Mouse (Mus musculus): ENCODE measurements at regions not wholly inside any gene's neighbourhood (a gene's known extent, or its start where the extent isn't known, plus 50 kb on each side); places are given as distances from the start of the nearest gene placed in this dataset.

DNA sequence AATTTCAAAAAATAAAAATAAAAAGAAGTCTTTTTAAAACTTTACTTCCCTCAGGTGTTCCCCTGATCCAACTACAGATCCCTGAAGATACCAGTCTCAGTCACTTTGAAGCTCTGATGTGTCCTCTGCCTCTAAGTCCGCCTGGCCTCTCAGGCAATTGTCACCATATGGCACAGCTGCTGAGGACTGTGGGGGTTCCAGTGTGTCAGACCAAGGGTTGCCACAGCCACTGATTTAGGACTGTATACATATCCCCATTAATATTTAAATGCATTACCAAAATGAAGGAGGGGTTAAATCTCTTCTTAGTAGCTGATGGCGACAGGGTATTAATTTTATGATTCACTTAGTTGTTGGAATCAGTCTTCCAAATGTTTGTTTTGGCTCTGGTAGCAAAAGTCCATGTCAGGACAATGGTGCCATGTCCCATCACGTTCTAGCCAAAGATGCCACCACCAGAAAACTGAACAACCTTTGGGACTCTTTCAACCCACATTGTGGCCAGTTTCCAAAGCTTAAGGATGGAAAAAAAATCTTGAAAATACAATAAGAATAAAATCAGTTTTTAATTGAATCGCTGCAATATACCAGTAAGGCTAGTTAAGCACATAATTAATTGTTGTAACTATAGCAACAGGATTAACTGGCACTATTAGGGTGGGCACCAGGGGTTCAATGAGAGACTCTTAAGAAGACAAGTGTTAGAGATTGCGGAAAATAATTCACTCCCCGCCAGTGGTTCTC is 62.5 kb downstream of the Arrdc4 start:
- no peak for DNase-seq (ENCODE audit: low read depth in 2 of 2, low spot score in 2 of 2)

GRCm38 (mm10) chr7:68682929-68683643 is 66.0 kb downstream of the Arrdc4 start:
- DNase-seq (ENCODE audit: low read depth in 2 of 2, low spot score in 2 of 2): no peak

DNA sequence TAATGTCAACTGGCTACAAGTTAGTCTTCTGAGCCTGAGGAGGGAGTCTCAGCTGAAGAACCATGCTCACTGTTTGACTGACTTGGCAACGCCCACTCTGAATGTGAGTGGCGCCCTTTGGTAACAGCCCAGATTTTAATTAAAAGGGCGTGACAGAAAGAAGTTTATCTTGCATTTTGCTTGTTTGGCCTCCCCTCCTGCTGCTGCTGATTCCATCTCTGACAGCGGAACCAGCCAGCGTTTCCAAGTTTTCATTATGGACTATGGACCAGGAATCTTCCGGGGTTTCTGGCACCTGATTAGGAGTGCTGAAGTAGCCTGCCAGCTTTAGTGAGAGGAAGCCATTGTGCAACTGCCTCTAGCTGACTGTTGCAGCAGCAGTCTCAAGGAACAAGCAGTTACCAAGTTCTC is 66.7 kb downstream of the Arrdc4 start:
- DNase-seq (ENCODE audit: low read depth in 2 of 2, low spot score in 2 of 2): no peak

DNA sequence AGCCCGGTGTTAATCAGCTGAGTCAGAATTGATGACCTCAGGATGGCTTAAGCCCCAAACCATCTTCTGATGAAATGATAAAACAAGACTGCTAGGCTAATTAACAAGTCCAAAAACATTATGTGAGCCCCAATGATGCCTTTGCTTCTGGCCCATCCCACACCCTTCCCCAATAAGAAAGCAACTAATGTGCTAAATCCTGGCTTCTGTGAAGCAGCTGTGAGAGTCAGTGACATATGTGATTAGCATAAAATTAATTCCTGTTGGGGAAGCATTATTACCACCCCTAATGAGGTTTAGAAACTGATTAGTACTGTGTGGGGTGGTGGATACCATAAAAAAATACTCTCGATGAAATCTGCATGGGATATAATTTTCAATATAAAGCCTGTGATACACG is 69.3 kb downstream of the Arrdc4 start:
- no peak for DNase-seq (ENCODE audit: low read depth in 2 of 2, low spot score in 2 of 2)

DNA sequence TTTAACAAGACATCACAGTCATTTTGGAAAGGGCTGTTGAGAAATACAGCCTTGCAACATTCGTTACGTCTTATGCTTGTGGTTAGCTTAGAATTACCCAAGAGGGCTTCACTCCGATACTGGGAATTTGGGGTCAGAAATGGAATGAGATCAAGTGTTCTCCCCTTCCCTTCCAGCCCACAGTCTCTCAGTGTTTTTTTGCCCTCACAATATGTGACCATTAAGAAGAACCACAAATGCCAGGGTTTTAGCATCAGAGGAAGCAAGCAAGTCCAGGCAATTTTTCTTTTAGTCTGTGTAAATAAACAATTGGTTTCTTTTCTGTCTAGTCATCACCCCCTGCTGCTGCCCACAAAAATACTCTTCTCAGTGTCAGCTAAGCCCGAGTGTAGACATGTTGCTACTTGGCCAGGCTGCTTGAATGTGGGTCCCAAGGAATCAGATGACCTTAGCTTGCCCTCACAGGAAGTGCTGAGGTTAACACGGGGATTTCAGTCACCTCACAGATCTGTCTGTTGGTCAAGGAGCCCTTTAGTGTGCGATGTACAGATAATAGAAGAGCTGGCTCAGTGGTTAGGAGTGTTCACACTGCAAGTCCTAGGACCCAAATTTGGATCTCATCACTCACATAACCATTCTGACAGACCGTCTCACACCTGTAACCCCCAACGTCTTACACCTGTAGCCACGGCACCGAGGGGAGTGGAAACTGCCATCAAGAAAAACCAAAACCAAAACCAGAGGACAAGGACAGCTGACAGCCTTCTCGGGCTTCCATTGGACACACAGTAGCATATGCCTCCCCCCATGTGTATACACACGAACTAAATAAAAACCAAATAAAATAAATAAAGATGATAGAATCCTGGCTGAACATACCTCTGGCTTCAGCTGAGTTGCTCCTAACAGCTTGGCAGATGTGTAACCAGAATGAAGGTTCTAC is 81.0 kb downstream of the Arrdc4 start:
- no peak for DNase-seq (ENCODE audit: low read depth in 2 of 2, low spot score in 2 of 2)

DNA sequence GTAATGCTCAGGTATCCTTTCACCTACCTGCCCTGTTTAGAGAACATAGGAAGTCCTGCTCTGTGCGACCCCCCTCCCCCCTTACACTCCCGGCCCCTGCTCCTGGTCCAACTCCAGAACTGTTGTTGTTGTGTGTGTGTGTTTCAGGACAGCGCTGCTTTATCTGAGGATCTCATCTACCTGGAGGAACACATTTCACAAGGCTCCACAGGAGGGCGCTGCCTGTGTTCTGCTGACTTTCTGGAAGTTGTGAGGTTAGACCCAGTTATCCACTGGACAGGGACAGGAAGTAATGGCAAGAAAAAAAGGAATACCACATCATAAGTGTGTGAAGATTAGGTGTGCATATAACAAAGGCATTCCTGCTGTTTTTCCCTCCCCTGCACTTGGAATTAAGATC is 81.8 kb downstream of the Arrdc4 start:
- no peak for DNase-seq (ENCODE audit: low read depth in 2 of 2, low spot score in 2 of 2)

DNA sequence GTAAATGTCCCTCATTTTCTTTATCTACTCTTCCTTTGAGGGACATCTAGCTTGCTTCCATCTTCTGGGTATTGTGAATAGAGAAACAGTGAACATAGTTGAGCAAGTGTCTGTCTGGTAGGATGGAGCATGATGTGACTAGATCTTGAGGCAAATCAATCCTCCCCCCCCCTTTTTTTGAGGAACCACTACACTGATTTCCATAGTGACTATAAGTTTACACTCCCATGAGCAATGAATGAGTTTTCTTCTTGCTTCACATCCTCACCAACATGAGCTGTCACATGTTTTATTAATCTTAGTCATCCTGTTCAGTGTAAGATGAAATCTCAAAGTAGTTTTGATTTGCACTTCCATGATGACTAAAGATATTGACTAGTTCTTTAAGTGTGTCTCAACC is 92.7 kb downstream of the Arrdc4 start:
- no peak for DNase-seq (ENCODE audit: low read depth in 2 of 2, low spot score in 2 of 2)

GRCm38 (mm10) chr7:68653534-68653933 is 95.5 kb downstream of the Arrdc4 start:
- no peak for DNase-seq (ENCODE audit: low read depth in 2 of 2, low spot score in 2 of 2)

- no peak for DNase-seq (ENCODE audit: low read depth in 2 of 2, low spot score in 2 of 2)
Measured at GRCm38 (mm10) chr7:68651418-68651817, 97.6 kb downstream of the Arrdc4 start.

DNA sequence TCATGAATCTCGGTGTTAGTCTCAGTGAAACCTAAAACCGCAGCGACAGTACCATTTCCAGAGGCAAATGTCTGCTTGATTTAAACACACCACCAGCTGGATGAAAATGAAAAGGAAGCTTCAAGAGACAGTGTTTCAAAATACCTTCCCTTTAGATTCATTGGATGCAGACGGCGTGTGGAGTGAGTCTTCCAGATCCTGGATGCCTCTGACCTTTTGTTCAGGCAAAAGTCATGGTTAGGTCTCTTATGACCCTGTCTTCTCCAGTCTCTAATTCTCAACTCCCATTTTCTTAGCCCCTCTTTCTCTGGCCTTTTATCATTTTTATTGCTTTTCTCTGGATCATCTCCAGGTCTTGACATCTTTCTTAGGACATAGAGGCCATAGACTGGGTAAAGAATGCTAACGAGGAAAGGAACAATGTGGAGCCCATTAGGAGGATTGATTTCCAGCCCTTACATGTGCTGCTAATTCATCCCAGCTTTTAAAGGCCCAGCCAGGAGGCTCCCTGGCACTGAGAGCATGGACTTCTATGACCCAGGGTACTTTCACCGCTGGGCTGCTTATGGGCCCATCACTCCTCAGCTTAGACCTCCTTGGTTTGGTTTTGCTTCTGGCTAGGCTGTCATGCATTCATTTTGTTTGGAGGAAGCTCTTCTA is 111.4 kb downstream of the Arrdc4 start:
- no peak for DNase-seq (ENCODE audit: low read depth in 2 of 2, low spot score in 2 of 2)

DNA sequence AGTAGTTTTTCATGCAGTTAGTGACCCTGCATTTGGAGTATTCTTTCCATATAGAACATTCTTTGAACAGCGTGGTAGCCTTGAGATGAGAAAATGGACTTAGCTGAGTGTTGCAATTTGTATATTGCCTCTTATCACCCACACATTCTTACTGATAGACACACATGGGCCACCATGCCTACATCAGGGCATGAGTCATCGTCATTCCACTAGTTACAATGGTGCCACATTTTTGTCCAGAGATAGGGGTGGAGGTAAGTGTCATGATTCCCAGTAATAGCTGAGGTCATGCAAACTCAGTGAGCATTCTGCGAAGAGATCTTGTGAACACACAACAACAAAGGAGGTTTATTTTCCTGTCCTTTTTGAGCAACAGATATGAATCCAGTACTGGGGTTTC is 128.0 kb downstream of the Arrdc4 start:
- no peak for DNase-seq (ENCODE audit: low read depth in 2 of 2, low spot score in 2 of 2)

DNA sequence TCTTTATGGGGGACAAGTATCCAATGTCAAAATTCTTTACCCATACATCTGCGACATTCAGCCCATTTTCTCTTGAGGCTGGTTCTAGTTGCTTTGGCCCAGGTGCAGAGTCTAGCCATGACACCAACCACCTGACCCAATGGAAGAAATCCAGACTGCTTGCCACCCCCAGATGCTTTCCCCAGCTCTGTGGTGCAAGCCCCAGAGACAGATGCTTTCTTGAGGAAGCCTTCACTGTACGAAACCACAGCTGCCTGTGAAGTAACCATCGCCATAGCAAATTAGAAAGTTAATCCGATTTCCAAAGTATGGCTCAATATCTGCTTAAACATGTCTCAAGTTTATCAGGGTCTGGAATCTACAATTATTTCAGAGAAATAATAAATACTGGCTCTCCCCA is 138.5 kb downstream of the Arrdc4 start:
- DNase-seq (ENCODE audit: low read depth in 2 of 2, low spot score in 2 of 2): no peak

DNA sequence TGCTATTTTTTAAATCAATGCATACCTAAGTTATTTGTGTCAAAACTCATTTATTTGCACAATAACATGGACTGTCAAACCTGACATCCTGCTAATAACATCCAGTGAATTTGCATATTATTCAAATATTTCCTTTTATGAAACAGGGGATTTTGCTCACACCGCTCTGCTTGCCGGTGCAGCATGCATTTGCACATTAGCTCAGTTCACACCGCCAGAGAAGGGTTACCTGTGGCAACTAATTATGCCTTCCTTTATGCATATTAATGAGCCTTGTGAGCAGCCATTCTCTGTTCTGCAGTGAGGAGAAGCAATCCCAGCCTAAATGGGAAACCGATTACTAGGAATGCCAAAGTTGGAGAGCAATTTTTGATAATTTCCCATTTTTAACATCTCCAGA is 141.9 kb downstream of the Arrdc4 start:
- DNase-seq (ENCODE audit: low read depth in 2 of 2, low spot score in 2 of 2): no peak

GRCm38 (mm10) chr7:68606278-68606677 is 142.8 kb downstream of the Arrdc4 start:
- no peak for DNase-seq (ENCODE audit: low read depth in 2 of 2, low spot score in 2 of 2)

DNA sequence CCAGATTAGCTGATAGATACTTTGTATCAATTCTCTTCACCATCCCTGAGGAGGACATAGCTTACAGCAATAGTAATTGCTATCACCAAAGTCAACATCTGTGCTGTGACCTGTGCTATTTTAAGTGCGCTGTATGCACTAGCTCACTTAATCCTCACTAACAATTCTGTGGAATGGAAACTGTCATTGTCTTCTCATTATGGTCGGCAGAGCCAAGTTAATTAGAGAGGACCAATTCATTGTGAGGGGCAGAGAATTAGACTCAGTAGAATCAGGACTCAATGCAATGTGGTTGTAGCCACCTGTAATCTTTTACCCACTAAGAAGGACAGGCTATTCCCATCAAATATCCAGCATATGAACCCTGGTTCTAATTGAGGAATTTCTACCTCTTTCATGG is 145.3 kb downstream of the Arrdc4 start:
- no peak for DNase-seq (ENCODE audit: low read depth in 2 of 2, low spot score in 2 of 2)

GRCm38 (mm10) chr7:68602003-68602402 is 147.0 kb downstream of the Arrdc4 start:
- no peak for DNase-seq (ENCODE audit: low read depth in 2 of 2, low spot score in 2 of 2)

DNA sequence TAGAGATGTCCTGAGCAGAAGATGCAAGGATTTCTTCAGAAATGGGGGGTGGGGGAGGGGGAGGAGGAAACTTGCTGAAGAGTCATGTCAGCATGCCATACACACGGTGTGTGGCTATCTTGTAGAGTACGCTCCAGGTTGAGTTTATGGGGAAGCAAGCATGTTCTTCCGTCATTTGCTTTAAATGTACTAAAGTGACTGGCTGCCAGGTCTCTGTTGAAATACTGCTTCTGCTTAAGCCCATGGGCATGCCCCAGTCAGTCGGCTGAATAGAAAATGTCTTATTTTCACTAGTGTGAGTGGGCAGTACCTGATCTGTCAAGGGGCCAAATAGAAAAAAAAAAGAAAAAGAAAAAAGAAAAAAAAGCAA is 155.0 kb downstream of the Arrdc4 start:
- no peak for DNase-seq (ENCODE audit: low read depth in 2 of 2, low spot score in 2 of 2)

- no peak for DNase-seq (ENCODE audit: low read depth in 2 of 2, low spot score in 2 of 2)
Measured at GRCm38 (mm10) chr7:68593344-68594016, 155.6 kb downstream of the Arrdc4 start.

DNA sequence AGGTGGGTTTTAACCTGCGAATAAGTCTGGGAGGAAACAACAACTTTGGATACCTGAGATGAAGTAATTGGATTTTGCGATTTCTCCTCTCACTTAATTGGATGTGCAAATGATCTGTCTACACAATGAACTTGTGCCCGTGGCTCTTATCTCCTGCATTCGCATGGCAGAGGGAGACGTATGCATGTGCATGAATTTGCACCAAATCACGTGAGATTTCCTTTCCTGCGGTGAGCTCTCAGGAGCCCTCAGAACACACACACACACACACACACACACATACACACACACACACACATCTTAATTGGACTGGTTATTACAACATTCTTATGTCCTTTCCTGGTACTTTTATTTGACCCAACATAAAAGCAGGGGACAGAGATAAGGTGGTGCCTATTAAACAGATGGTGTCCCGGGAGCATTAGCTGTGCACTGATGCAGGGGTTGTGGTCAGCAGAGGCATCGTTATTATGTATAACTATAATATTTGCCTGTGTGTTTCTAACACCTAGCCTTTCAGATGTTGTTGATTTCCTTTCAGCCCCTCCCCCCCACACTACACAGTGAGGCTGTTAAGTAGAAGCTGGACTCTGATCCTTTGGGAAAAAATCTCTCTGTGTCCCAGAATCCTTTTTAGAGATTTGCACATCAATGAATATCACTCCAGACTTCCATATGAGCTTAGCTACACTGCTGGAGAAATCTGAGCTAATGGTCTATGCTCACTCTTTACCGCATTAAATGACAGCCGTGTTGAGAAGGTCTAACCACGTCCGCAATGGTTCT is 166.3 kb downstream of the Arrdc4 start:
- no peak for DNase-seq (ENCODE audit: low read depth in 2 of 2, low spot score in 2 of 2)

- DNase-seq (ENCODE audit: low read depth in 2 of 2, low spot score in 2 of 2): peak in 1 of 2 experiments; percentile 5
Measured at GRCm38 (mm10) chr7:68580650-68581049, 168.4 kb downstream of the Arrdc4 start.

Measured in CD8-positive naive resting alpha-beta T cell, adult 2 months (primary cell).